8 mouse cellular contexts compared by ENCODE assay signal in the genomic region with DNA sequence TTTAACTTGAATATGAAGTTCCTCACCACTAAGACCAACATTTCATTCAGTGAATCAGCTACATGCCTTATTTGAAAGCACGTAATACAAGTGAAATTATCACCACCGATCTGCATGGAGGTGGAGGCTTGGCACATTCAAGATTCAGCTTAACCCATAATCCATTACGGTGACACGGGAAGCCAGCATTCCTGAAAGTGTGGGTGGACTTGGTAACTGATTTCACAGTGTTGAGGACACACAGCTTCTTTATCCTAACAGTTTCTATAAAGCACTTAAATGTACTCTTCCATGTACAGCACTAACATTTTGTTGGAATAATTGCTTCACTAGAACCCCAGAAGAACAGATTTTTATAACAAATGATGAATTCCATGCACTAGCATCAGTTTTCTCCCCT.
"Had no signal": no experiment of that assay in that cellular context is flagged by ENCODE, and none has a peak within 500 bp of the region (broad histone marks: within the 10 kb centered on the region; RNA-seq: fewer than 3 reads in every experiment).

No protein-coding gene starts in this region.

- DNase-seq: liver, postnatal 0 days; lung, adult 2 months; lung, postnatal 14 days; lung, postnatal 36 days; right cerebral cortex, postnatal 14 days; thymus, adult 18-20 months; thymus, postnatal 14 days; thymus, postnatal 36 days had no signal
